Mouse (Mus musculus) liver, postnatal 0 days (tissue): ENCODE measurements at regions not wholly inside any gene's neighbourhood (a gene's known extent, or its start where the extent isn't known, plus 50 kb on each side); places are given as distances from the start of the nearest gene placed in this dataset.

Source experiments
- CTCF ChIP-seq: sonication (generic); IDR thresholded peaks from 2 replicates; pipeline ENCODE4 v1.5.1; 2016; ENCODE audit warnings: antibody characterized with exemption, low read depth
- EP300 ChIP-seq: IDR thresholded peaks from 2 replicates; pipeline ENCODE4 v1.6.1; 2016; ENCODE audit warnings: antibody characterized with exemption, low read depth, mild to moderate bottlenecking

DNA sequence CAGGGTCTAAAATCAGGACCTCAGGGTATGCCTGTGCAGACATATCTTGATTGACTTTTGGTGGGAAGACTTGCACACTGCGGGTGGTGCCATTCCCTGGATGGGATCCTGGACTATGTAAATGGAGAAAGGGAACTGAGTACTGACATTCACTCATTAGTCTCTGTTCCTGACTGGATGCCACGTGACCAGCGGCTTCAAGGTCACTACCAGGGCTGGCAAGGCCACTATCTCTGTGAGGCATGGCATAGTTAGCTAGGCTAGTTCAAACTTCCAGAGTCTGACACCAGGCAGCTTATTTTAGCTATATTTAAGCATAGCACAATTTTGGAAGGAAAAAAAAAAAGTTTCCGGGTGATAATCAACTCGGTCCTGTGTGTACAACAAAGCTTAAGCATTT lies 108.0 kb upstream of the Gm6657 start:
- TF ChIP-seq CTCF (no peak), EP300 (no peak)
